Mouse (Mus musculus) B cell, adult 67 days (primary cell): ENCODE data around the gene Tpcn1. TPM values are rescaled to one million over a fixed set of nuclear protein-coding genes. Genes with fewer than 3 reads are reported as not detected.

Source experiments
- total RNA-seq, 2 experiments: library from RNA; stranded (reverse); gene quantifications; 4 replicates each; pipeline ENCODE4 v1.2.4; 2023

Tpcn1 gene
- total RNA-seq: 10 to 100 TPM; 44.3 to 46.9 TPM

DNA sequence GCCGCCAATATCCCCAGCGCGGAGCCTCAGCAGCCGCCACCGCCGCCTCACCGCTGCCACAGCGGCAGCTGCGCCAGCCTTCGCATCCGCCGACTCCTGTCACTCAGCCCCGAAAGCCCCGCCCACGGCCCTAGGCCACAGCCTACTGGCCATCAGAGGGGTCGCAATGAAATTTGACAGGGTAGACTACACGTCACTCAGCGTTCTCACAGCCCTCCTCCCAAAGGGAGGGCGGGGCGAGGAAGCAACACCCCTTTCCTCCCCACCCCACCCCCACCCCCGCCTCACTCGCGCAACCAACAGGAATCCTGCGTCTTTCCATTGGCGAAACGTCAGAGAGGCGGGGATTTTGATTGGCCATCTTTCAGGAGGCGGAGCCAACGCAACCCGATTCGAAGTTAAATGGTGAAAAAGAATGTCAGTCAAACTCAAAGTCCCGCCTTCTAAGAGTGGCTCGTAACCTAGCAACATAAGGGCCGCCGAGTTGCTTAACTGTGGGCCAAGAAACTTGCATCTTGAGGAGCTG is at the start of gene Tpcn1, which contains the start of gene Iqcd:
Gene Tpcn1 (minus strand): TSS at position 105 of the 526 bp plus-strand sequence.
Gene Iqcd (plus strand): TSS at position 448 of the 526 bp plus-strand sequence.

DNA sequence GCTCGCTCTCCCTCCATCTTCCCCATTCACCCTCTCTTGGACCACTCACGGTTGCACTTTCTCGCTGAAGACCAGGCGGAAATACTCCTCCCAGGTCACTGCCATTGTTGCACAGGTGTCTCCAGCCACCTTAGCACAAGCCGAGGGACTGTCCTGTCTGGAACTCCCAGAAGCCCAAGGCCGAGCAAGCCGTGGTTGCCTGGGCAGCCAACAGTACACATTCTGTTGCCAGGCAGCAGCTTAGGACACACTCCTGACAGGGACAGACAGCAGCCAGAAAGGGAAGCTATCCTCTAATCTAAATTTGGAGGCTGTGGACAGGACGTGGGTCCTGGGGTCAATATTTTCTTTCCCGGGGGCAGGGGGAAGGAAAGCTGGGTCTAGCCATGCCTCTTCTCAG is 45.7 kb upstream of the Tpcn1 start, which contains the start of gene Cfap73:
Gene Cfap73 (minus strand): TSS at position 105 of the 400 bp plus-strand sequence.

DNA sequence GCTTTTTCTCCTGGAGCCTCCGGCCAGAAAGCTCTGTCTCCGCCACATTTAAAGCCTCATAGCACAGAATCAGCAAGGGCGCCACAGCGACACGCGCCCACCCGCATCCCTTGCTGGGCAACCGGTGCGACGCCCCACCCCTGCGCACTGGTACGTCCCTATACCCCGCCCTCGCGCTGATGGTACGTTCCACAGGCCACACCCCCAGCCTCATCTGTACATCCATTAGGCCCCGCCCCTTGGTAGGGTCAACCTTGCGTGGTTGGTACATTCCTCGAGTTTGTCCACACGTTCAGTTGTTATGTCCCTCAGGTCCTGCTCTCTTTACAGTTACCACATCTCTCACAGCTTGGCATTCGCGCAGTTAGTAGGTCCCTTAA is 24.0 kb upstream of the Tpcn1 start, which contains the start of the genes Rita1 and Ddx54:
Gene Rita1 (minus strand): TSS at position 148 of the 380 bp plus-strand sequence.
Gene Ddx54 (plus strand): TSS at position 298 of the 380 bp plus-strand sequence.

DNA sequence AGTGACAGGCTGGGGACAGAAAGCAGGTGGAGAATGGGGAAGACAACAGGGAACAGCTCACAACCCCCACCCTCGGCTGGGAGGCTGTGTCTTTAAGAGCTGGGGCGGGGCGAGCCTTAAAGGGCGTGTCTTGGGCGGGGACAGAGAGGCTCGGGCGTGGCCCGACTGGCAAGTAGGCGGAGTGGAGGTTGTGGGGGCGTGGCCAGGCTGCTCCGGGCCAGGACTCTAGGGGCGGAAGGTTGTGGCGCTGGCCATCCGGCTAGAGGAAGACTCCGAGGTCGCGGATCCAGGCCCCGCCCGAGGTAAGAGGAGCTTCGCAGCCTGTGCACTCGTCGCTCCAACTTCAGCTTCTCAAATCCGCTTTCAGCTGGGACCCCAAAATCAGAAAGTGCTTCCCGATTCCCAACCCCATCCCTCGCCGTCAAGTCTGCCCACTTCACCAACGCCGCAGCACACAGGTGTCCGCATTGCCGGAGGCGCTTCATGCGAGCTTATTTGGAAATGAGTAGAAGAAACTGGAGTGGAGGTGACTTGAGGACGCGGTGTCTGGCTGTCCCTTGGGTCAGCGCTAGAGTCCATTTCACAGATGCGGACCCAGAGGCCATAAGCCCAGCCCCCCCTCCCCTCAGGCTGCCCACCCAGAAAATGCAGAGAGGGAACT is 77.4 kb downstream of the Tpcn1 start, which contains the start of gene Slc8b1:
Gene Slc8b1 (plus strand): TSS at position 187 of the 661 bp plus-strand sequence.

DNA sequence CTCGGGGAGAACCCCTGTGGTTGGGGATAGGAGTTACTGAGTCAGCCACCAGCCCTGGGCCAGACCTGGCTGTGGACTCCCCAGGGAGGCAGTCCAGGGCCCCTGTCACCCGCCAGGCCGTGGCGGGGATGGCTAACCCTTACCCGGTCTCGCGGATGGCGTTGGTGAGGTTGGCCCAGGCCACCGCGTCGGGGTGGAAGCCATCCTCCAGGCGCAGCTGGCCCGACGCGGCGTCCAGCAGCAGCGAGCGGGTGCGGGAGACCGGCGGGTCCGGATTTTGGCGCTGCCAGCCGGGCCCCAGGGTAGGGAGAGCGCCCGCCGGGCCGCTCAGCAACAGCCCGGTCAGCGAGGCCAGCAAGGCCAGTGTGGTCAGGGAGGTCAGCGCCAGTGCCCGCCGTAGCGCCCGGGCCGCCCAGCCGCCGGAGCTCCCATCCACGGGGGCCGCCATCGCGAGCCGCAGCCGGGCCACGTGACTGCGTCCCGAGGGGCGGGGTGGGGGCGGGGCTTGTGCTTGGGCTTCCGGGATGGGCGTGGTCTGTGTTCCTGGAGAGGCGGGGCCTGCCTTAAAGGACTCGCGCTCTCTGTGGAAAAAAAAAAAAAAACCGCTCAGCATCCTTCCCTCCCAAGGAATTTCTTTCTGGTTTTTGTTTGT is 85.2 kb downstream of the Tpcn1 start, which contains the start of gene Plbd2:
Gene Plbd2 (minus strand): TSS at position 482 of the 652 bp plus-strand sequence.

Other genes starting within 250 kb of the Tpcn1 start
- gene Lhx5, start 157.0 kb downstream of the Tpcn1 start, total RNA-seq: not detected
- gene Sdsl, start 115.9 kb downstream of the Tpcn1 start, total RNA-seq: not detected
- gene Sds, start 112.1 kb downstream of the Tpcn1 start, total RNA-seq: not detected
- 10 to 100 TPM; 23.9 to 29.9 TPM for gene Plbd2, start 85.0 kb downstream of the Tpcn1 start, total RNA-seq
- 10 to 100 TPM; 12.7 to 28.1 TPM for gene Slc8b1, start 77.5 kb downstream of the Tpcn1 start, total RNA-seq
- not detected for gene Iqcd, start 343 bp upstream of the Tpcn1 start, total RNA-seq
- gene Rita1, start 23.9 kb upstream of the Tpcn1 start, total RNA-seq: 1 to 10 TPM; 5.8 to 6.0 TPM
- 100 to 1,000 TPM; 170 to 180 TPM for gene Ddx54, start 24.1 kb upstream of the Tpcn1 start, total RNA-seq
- not detected for gene Cfap73, start 45.6 kb upstream of the Tpcn1 start, total RNA-seq
- 10 to 100 TPM; 49.7 to 54.9 TPM for gene Rasal1, start 60.1 kb upstream of the Tpcn1 start, total RNA-seq
- 100 to 1,000 TPM; 260 to 264 TPM for gene Dtx1, start 123.3 kb upstream of the Tpcn1 start, total RNA-seq
- 1 to 10 TPM; 5.0 to 9.7 TPM for gene Oas2, start 161.2 kb upstream of the Tpcn1 start, total RNA-seq
- 1 to 10 TPM; 1.7 to 5.0 TPM for gene Oas3, start 189.0 kb upstream of the Tpcn1 start, total RNA-seq
- gene Oas1e, start 206.9 kb upstream of the Tpcn1 start, total RNA-seq: 1 to 10 TPM in 1 of 2 experiments, under 1 TPM in 1; 0.98 to 2.1 TPM
- gene Oas1c, start 223.8 kb upstream of the Tpcn1 start, total RNA-seq: 10 to 100 TPM; 12.0 to 17.8 TPM